Mouse (Mus musculus) limb, embryonic 13.5 days (tissue): ENCODE data around the gene Rxfp3. TPM values are rescaled to one million over a fixed set of nuclear protein-coding genes. Genes with fewer than 3 reads are reported as not detected.
"Not testable (repeated sequence)": the region's sequence is repeated elsewhere in the genome, so short reads cannot be mapped to it uniquely, and the experiment has no call there.

ENCODE experiments used
- ATAC-seq: fragments of 200-750 bp; cut with Nextera tagmentation; 2 replicates; pipeline ENCODE4 v1.8.0; 2017; ENCODE audit warnings: low read depth, moderate number of reproducible peaks, moderate TSS enrichment; ENCODE audit not compliant: low FRiP score
- H3K27ac ChIP-seq: fragments of 300-500 bp; sonication (generic); 2 replicates; pipeline ENCODE4 v1.5.1; 2015; ENCODE audit warnings: inconsistent platforms, mild to moderate bottlenecking, moderate library complexity
- H3K27me3 ChIP-seq: fragments of 300-500 bp; sonication (generic); 2 replicates; pipeline ENCODE4 v1.6.1; 2015; ENCODE audit warnings: mild to moderate bottlenecking, inconsistent platforms
- H3K36me3 ChIP-seq: fragments of 300-500 bp; sonication (generic); 2 replicates; pipeline ENCODE4 v1.6.1; 2015; ENCODE audit warnings: inconsistent platforms, mild to moderate bottlenecking, moderate library complexity
- H3K4me1 ChIP-seq: fragments of 300-500 bp; sonication (generic); 2 replicates; pipeline ENCODE4 v1.6.1; 2015; ENCODE audit warnings: inconsistent platforms
- H3K4me2 ChIP-seq: fragments of 300-500 bp; sonication (generic); replicated peaks from 2 replicates; pipeline ENCODE4 v1.6.1; 2015; ENCODE audit warnings: inconsistent platforms, mild to moderate bottlenecking, moderate library complexity
- H3K4me3 ChIP-seq: fragments of 300-500 bp; sonication (generic); 2 replicates; pipeline ENCODE4 v1.5.1; 2015; ENCODE audit warnings: moderate library complexity, mild to moderate bottlenecking, inconsistent platforms
- H3K9ac ChIP-seq: fragments of 300-500 bp; sonication (generic); 2 replicates; pipeline ENCODE4 v1.6.1; 2015; ENCODE audit warnings: mild to moderate bottlenecking, inconsistent platforms
- H3K9me3 ChIP-seq: fragments of 300-500 bp; sonication (generic); 2 replicates; pipeline ENCODE4 v1.6.1; 2016; ENCODE audit warnings: inconsistent platforms
- WGBS: fragments of 180-500 bp; shearing (Covaris S2); methylation state at CpG from one replicate; pipeline ENCODE4 v1.1.7; 2015; 5-methylcytosine and 5-hydroxymethylcytosine counted together
- polyA plus RNA-seq: library from polyadenylated mRNA; unstranded; fragments of >200 nt; fragmentation: Nextera tagmentation; extraction: Ambion mirVana; gene quantifications from 2 replicates; pipeline ENCODE4 v1.2.1, GENCODE M21; 2015

The Rxfp3 gene
- polyA plus RNA-seq, 1 experiment from 2014 or later, result 1.4 TPM

DNA sequence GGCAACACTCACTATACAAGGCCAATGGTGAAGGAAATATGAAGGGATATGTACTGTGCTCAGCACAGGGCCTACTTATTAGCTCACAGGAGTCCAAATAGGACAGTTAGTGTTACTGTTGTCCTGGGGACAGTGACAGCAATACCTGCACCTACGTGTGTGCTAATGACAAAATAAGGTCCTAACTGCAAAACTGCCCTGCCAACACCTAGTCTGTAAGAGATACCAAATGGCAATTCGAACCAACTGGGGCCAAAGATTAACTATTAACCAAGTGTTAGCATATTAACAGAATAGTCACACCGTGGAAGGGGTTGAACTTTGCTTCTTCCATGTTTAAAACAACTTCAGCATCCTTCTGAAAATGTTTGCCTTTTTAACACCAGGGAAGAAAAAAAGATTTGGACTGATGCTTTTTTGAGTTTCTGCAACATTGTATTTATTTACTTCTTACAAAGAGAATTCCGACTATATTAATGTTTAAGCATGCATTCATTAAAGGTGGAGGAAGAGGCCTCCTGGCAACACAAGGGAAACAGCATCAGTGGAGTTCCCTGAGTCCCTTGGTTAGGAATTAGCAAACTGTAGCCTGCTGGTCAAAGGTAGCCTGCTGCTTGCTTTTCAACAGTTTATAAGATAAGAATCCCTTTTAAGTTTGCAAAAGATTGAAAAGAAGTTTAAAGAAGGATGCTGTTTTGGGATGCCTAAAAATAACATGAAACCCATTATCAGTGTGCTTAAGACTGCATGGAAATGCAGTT, 10.8 kb downstream of the Rxfp3 start:
- Histone ChIP-seq H3K9ac (no peak overlapping the region), H3K4me3 (no peak overlapping the region), H3K27ac (no peak overlapping the region), H3K9me3 (no peaks in the 10 kb centered on the region), H3K36me3 (no peaks in the 10 kb centered on the region), H3K4me2 (no peak overlapping the region), H3K4me1 (peaks cover 11% of the 10 kb centered on the region; the same call in 1 of the 2 replicates), H3K27me3 (peaks cover 5% of the 10 kb centered on the region; the same call in 1 of the 2 replicates)
- ATAC-seq, result no peak
- 71% methylated on average over 4 of the region's 4 CpGs for WGBS

DNA sequence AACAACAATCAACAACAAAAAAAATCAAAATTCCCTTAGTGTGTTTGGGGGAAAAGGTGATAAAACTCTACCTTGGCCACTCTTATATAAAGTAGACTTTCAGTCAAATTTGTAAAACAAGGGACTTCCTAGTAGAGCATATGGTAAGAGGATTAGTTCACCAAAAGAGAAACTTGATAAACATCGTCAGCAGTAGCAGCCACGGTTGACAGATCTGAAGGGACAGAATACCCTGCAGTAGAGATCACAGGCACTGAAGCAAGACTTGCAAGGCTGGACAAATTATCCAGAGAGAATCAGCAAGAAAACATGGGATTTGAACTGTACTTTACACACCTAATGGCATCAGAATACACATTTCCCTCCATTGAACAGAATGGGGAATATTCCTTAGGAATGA, 22.9 kb downstream of the Rxfp3 start:
- Histone ChIP-seq H3K4me2 (no peak overlapping the region), H3K4me3 (no peak overlapping the region), H3K9me3 (no peaks in the 10 kb centered on the region), H3K27me3 (no peaks in the 10 kb centered on the region), H3K9ac (no peak overlapping the region), H3K4me1 (no peaks in the 10 kb centered on the region), H3K27ac (no peak overlapping the region), H3K36me3 (no peaks in the 10 kb centered on the region)
- 67% methylated on average over 2 of the region's 2 CpGs for WGBS
- ATAC-seq, result no peak

DNA sequence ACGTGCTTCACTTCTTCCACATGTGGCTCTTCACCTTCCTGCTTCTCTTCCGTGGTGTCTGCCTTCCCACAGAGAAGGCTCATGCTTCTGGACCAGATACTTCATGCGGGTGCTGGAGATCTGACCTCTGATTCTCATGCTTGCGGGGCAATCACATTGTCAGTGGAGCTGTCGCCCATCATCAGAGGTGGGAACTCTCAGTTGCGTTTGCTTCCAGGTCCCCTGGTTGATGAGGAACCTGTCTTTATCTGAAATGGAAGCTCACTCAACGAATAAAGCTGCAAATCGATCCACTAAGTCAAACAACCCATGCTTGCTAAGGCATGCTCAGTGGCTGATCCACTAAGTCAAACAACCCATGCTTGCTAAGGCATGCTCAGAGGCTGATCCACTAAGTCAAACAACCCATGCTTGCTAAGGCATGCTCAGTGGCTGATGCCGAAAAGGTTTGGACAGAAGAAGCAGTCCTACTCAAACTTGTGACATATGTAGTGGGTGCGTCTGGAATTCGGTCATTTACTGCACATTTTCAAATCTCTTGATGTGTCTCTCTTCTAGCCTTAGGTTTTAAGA, 26.7 kb downstream of the Rxfp3 start:
- H3K9ac ChIP-seq, result no peak overlapping the region
- no peak overlapping the region for H3K4me3 ChIP-seq
- H3K27me3 ChIP-seq, result no peaks in the 10 kb centered on the region
- no peaks in the 10 kb centered on the region for H3K9me3 ChIP-seq
- H3K36me3 ChIP-seq, result no peaks in the 10 kb centered on the region
- H3K4me2 ChIP-seq, result no peak overlapping the region
- no peak for ATAC-seq
- WGBS, result 87% methylated on average over 11 of the region's 11 CpGs
- no peaks in the 10 kb centered on the region for H3K4me1 ChIP-seq
- H3K27ac ChIP-seq, result no peak overlapping the region

DNA sequence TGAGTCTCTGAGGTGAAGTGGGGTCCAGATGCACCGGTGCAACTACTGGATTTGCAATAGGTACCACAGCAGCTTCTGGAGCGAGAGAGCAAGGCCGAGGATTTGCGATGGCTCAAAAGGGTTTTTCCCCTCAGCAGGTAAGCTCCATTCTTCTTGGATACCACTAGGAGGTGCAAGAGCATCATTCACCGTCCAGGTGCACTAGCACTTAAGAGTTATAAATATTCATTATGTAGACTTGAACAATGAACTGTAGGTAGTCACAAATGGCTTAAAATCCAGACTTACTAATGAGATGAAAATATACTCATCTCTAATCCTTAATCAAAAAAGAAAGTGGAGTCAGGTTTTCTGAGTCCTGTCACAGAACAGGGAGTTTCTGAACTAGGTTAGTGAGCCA, 29.0 kb downstream of the Rxfp3 start:
- Histone ChIP-seq H3K9me3 (no peaks in the 10 kb centered on the region), H3K4me2 (no peak overlapping the region), H3K4me3 (no peak overlapping the region), H3K36me3 (no peaks in the 10 kb centered on the region), H3K27ac (no peak overlapping the region), H3K4me1 (no peaks in the 10 kb centered on the region), H3K27me3 (no peaks in the 10 kb centered on the region), H3K9ac (no peak overlapping the region)
- ATAC-seq, result no peak
- WGBS, result 22% methylated on average over 5 of the region's 5 CpGs

DNA sequence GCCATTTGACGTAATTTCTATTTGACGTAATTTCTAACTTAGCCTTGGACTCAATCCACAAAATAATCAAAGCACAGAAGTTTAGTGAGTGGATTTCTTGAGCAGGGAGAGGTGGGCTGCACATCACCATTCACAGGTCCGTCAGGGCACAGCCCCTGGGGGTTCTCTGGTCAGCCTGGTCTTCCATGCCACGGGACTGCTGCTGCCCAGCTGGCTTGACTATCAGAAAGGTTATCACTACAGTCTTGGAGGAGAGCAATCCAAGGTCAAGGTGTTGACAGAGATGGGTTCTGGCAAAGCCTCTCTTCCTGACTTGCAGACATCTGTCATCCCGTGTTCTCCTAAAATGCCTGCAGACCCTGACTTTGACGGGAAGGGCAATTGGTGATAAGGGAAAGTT, 33.1 kb downstream of the Rxfp3 start:
- WGBS, result 76% methylated on average over 6 of the region's 6 CpGs
- Histone ChIP-seq H3K4me1 (no peaks in the 10 kb centered on the region), H3K4me3 (no peak overlapping the region), H3K36me3 (no peaks in the 10 kb centered on the region), H3K27ac (no peak overlapping the region), H3K9ac (no peak overlapping the region), H3K4me2 (no peak overlapping the region), H3K27me3 (no peaks in the 10 kb centered on the region), H3K9me3 (no peaks in the 10 kb centered on the region)
- no peak for ATAC-seq

DNA sequence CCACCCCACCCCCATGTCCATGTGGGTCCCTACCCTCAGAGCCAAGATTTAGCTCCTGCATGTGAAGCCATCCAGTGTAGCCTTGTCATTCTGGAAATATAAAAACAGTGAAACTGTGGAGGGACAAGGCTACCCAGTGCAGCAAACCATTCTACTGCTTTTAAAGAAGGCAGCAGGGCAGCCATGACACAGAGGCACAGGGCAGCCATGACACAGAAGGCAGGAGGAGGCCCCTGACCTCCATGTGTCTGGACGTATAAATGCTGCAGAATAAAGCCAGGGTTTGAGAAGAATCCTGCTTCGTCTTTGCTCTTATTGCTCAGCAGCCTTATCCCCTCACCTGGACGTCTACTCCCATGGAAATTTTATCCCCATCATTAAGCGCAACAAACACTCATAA, 34.0 kb downstream of the Rxfp3 start:
- H3K36me3 ChIP-seq, result no peaks in the 10 kb centered on the region
- H3K9ac ChIP-seq, result no peak overlapping the region
- no peaks in the 10 kb centered on the region for H3K9me3 ChIP-seq
- H3K4me1 ChIP-seq, result no peaks in the 10 kb centered on the region
- WGBS, result 81% methylated on average over 4 of the region's 4 CpGs
- H3K4me2 ChIP-seq, result no peak overlapping the region
- no peak overlapping the region for H3K27ac ChIP-seq
- no peak overlapping the region for H3K4me3 ChIP-seq
- no peaks in the 10 kb centered on the region for H3K27me3 ChIP-seq
- no peak for ATAC-seq

DNA sequence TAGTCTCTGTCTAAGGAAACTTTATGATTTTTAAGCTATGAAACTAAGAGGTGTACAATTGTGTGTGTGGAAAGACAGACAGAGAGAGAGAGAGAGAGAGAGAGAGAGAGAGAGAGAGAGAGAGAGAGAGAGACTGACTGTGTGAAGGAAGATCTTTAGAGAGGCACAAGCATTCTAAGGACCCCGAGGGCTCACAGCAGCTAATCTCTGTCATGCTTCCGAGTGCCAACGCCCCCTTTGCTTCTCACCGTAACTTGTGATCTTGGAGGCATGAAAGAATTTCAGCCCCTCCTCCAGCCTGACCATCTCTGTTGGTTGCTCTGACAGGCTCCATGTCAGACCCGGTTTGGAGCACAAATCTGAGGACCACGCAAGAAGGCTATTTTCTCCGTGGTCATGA, 37.4 kb downstream of the Rxfp3 start, which contains the start of gene Slc45a2:
Slc45a2 (plus strand) TSS at position 301 of the 400 bp plus-strand sequence.
- Histone ChIP-seq H3K4me2 (no peak within 1 kb of the TSS), H3K4me1 (no peaks in the 10 kb centered on the region), H3K9me3 (no peaks in the 10 kb centered on the region), H3K27ac (no peak within 1 kb of the TSS), H3K9ac (no peak within 1 kb of the TSS), H3K36me3 (peaks cover 9% of the 10 kb centered on the region; the same call in 1 of the 2 replicates), H3K27me3 (no peaks in the 10 kb centered on the region), H3K4me3 (no peak within 1 kb of the TSS)
- no peak for ATAC-seq
- 62% methylated on average over 7 of the region's 7 CpGs for WGBS

DNA sequence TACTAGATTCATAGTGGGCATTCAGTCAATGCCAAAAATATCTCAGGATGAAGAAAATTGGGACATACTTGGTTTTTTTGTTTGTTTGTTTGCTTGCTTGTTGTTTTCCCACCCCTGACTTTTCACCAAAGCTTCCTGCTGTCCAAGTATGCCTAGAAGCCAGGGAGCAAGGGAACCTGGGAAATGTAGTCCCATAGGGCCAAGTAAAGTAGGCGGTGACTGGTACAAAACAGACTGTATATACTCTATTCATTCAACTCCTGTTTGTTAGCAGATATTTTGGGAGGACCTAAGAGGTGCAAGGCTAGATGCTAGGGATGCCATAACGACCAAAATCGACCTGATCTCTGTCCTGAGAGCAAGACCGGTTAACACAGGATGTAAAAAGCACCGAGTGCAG, 38.0 kb downstream of the Rxfp3 start:
- H3K27ac ChIP-seq, result no peak overlapping the region
- H3K27me3 ChIP-seq, result no peaks in the 10 kb centered on the region
- no peaks in the 10 kb centered on the region for H3K4me1 ChIP-seq
- WGBS, result 55% methylated on average over 5 of the region's 5 CpGs
- no peak overlapping the region for H3K4me2 ChIP-seq
- no peak overlapping the region for H3K4me3 ChIP-seq
- no peaks in the 10 kb centered on the region for H3K9me3 ChIP-seq
- ATAC-seq, result no peak
- H3K9ac ChIP-seq, result no peak overlapping the region
- peaks cover 13% of the 10 kb centered on the region for H3K36me3 ChIP-seq

DNA sequence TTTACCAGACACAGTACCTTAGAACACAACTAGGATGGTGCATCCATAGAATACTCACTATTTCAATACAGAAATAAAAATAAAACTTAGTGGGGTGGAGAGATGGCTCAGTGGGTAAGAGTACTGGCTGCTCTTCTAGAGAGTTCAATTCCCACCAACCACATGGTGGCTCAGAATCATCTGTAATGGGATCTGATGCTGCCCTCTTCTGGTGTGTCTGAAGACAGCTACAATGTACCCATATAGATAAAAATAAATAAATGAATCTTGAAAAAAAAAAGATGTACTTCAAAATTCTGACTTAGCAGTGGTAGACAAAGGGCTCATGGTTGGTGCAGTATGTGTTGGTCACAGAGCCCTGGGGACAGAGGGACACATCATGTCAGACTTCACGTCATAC, 46.2 kb downstream of the Rxfp3 start:
- Histone ChIP-seq H3K27me3 (no peaks in the 10 kb centered on the region), H3K4me2 (no peak overlapping the region), H3K27ac (no peak overlapping the region), H3K4me1 (no peaks in the 10 kb centered on the region), H3K36me3 (peaks cover 40% of the 10 kb centered on the region), H3K9me3 (no peaks in the 10 kb centered on the region), H3K4me3 (no peak overlapping the region), H3K9ac (no peak overlapping the region)
- 94% methylated on average over 1 of the region's 1 CpGs for WGBS
- no peak for ATAC-seq

DNA sequence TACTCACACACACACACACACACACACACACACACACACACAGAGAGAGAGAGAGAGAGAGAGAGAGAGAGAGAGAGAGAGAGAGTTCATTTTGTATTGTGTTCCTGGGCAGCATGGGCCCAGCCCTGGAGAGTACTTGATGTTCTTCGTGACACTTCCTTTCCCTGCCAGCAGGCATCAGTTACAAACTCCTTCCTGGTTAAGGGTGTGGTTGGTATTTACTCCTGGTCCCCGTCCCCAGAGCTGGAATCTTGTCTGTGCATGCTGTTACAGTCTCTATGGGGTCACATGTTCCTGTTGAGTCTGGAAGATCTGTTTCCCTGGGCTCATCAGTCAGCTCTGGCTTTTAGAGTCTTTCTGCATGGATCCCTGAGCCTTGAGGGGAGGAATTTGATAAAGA, 47.4 kb downstream of the Rxfp3 start:
- WGBS, result 51% methylated on average over 2 of the region's 2 CpGs
- no peak overlapping the region for H3K9ac ChIP-seq
- H3K4me1 ChIP-seq, result no peaks in the 10 kb centered on the region
- no peak overlapping the region for H3K4me2 ChIP-seq
- H3K9me3 ChIP-seq, result no peaks in the 10 kb centered on the region
- no peaks in the 10 kb centered on the region for H3K27me3 ChIP-seq
- H3K36me3 ChIP-seq, result peaks cover 38% of the 10 kb centered on the region
- ATAC-seq, result no peak
- no peak overlapping the region for H3K4me3 ChIP-seq
- no peak overlapping the region for H3K27ac ChIP-seq

DNA sequence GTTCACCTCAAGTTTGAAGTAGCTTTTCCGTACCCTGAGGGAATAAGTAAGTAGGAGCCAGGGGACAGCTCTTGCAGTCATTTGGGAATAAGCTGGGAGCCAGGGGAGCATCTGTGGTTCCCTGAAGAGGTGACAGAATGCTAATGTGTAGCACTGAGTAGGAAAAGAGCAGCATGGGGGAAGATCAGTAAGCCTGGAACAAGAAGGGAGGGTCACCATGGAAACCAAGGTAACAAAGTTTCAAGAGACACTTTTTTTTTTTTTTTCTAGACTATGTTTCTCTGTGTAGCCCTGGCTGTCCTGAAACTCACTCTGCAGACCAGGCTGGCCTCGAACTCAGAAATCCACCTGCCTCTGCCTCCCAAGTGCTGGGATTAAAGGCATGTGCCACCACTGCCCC, 51.3 kb downstream of the Rxfp3 start:
- not testable (repeated sequence) for H3K4me1 ChIP-seq, ATAC-seq
- 74% methylated on average over 2 of the region's 2 CpGs for WGBS

DNA sequence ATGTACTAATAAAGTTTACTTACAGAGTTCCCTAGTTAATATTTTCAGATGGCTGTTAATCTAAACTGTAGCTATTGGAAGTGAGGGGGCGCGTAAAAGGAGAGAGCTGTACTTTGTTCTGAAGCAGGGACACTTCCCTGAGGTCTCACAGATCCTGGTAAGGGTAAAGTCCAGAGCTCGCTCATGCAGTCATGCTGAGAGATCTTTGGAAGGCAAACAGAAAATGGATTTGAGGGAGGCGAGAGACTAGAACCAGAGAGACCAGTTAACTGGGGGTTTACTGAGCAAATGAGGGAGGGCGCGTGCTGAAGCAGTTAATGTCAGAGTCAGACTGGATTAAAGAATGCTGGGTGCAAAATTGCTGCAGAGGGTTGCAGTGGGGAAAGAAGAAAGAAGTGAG, 52.0 kb downstream of the Rxfp3 start:
- Histone ChIP-seq H3K4me1 (peaks cover 6% of the 10 kb centered on the region; the same call in 1 of the 2 replicates), H3K36me3 (peaks cover 34% of the 10 kb centered on the region), H3K4me3 (no peak overlapping the region), H3K4me2 (no peak overlapping the region), H3K27ac (no peak overlapping the region), H3K27me3 (no peaks in the 10 kb centered on the region), H3K9me3 (no peaks in the 10 kb centered on the region), H3K9ac (no peak overlapping the region)
- WGBS, result 86% methylated on average over 6 of the region's 6 CpGs
- ATAC-seq, result no peak

More for the DNA sequence above, 51.3 kb downstream of the Rxfp3 start:
- not testable (repeated sequence) for H3K27ac ChIP-seq, H3K4me3 ChIP-seq, H3K9ac ChIP-seq, H3K9me3 ChIP-seq, H3K27me3 ChIP-seq, H3K4me2 ChIP-seq
- peaks cover 35% of the 10 kb centered on the region for H3K36me3 ChIP-seq
